Mouse (Mus musculus): ENCODE data around the gene Mbnl2.

DNA sequence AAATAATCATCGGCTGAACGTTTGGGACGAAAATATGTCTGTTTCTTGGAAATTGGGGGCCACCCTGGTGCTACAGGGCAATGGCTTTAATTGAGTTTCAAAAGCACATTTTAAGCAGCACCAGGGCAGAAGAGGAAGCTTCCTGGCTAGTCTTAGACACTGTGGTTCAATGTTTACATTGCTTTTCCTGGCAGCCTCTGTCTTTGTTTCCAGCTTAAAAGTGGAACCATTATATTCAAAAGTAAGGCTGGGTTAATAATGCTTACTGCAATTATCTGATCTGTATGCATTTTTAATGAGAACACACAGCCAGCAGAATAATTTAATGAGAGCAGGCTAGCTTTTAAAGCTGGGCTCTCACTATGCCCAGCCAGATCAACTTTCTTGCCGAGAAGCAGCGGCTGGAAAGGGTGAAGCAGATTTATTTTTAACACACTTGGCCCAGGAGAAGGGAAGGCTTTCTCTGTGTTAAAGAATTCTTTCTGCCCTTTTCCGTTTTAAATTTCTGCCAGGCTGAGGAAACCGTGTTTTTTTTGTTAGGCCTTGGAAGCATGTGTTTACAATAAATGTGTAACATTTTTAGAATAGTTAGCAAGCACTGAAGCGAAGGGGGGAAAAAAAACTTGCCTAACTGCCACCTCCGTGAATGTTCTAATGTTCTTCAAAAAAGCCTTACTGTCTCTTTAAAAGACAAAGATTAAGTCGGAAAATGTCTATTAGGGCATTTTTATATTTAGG is 1.0 kb downstream of the Mbnl2 start:
- TF ChIP-seq CTCF (IDR thresholded peaks at IDR 0.05; ENCODE audit: low read depth, low read length) (no peak), POLR2A (IDR thresholded peaks at IDR 0.05; ENCODE audit: insufficient read depth, low read length) (no peak)

Measured in ES-Bruce4 (cell line).